Mouse (Mus musculus) natural killer cell, adult 2 months (primary cell): Measurements from ENCODE around the gene B230104I21Rik.
A peak's percentile ranks its signal among the peaks of the same experiment; 100 is the strongest.

Experiments
- DNase-seq, 2 experiments: peaks; one replicate each; pipeline ENCODE4 v3.0.0; 2022; ENCODE audit warnings: low spot score in 2 of 2

B230104I21Rik gene

GRCm38 (mm10) chr4:154335761-154336160, at the start of gene B230104I21Rik:
Gene B230104I21Rik, plus strand, starts transcription at chr4:154336127.
- no peak for DNase-seq

GRCm38 (mm10) chr4:154293735-154294201, 42.2 kb upstream of the B230104I21Rik start:
- no peak for DNase-seq

GRCm38 (mm10) chr4:154294262-154294731, 41.6 kb upstream of the B230104I21Rik start:
- no peak for DNase-seq

GRCm38 (mm10) chr4:154297761-154298160, 38.2 kb upstream of the B230104I21Rik start:
- DNase-seq: peak in 1 of 2 experiments; percentile 5

- DNase-seq: no peak
These were observed 36.2 kb upstream of the B230104I21Rik start for GRCm38 (mm10) chr4:154299541-154300271.

- peak; percentile 11 to 26 for DNase-seq
These were observed 34.5 kb upstream of the B230104I21Rik start, which contains the start of gene Arhgef16 for GRCm38 (mm10) chr4:154301466-154301881. Gene Arhgef16, minus strand, starts transcription at chr4:154301676.

- DNase-seq: no peak
These were observed 26.8 kb upstream of the B230104I21Rik start for GRCm38 (mm10) chr4:154309131-154309530.

- no peak for DNase-seq
These were observed 25.2 kb upstream of the B230104I21Rik start for GRCm38 (mm10) chr4:154310576-154311262.

GRCm38 (mm10) chr4:154312143-154312812, 23.6 kb upstream of the B230104I21Rik start:
- DNase-seq: no peak

GRCm38 (mm10) chr4:154312935-154313621, 22.8 kb upstream of the B230104I21Rik start:
- no peak for DNase-seq

- no peak for DNase-seq
These were observed 22.3 kb upstream of the B230104I21Rik start for GRCm38 (mm10) chr4:154313622-154313967.

GRCm38 (mm10) chr4:154325410-154325809, 10.5 kb upstream of the B230104I21Rik start:
- DNase-seq: no peak

GRCm38 (mm10) chr4:154328431-154328830, 7.5 kb upstream of the B230104I21Rik start:
- DNase-seq: no peak

GRCm38 (mm10) chr4:154328836-154329235, 7.1 kb upstream of the B230104I21Rik start:
- peak; percentile 34 to 43 for DNase-seq

GRCm38 (mm10) chr4:154330001-154330400, 5.9 kb upstream of the B230104I21Rik start:
- DNase-seq: no peak

- no peak for DNase-seq
These were observed 4.7 kb upstream of the B230104I21Rik start for GRCm38 (mm10) chr4:154331271-154331670.

- DNase-seq: no peak
These were observed 2.6 kb upstream of the B230104I21Rik start for GRCm38 (mm10) chr4:154333300-154333699.

GRCm38 (mm10) chr4:154334699-154335402, 1.1 kb upstream of the B230104I21Rik start:
- DNase-seq: no peak

- DNase-seq: no peak
These were observed 723 bp downstream of the B230104I21Rik start for GRCm38 (mm10) chr4:154336650-154337049.

- no peak for DNase-seq
These were observed 11.0 kb downstream of the B230104I21Rik start for GRCm38 (mm10) chr4:154346731-154347522.
